Mouse (Mus musculus): ENCODE measurements at regions not wholly inside any gene's neighbourhood (a gene's known extent, or its start where the extent isn't known, plus 50 kb on each side); places are given as distances from the start of the nearest gene placed in this dataset.

DNA sequence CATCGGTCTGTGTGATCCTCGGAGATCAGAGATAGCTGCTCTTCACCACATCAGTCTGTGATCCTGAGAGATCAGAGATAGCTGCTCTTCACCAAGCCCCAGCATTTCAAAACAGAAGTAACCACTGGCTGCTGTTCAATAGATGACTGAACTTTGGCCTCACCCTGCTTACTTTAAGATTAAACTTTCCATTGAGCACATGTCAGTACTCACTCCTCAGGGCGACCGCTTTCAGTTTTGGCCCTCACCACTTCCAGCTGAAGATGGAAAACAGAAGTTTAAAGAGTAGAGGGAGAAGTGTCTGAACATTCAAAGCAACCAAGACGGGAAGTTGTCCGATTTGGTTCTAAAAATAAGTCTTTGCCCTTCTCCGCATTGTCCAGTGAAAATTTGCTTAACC, 97.2 kb downstream of the Gm826 start:
- Histone ChIP-seq H3K36me3 (ENCODE audit: control insufficient read depth, insufficient read depth, low read length) (no peaks in the 10 kb centered on the region), H3K27ac (ENCODE audit: low read depth, low read length) (no peak overlapping the region), H3K4me2 (replicated peaks; ENCODE audit: low read depth, low read length) (no peak overlapping the region), H3K27me3 (ENCODE audit: control insufficient read depth, insufficient read depth, low read length) (no peaks in the 10 kb centered on the region), H3K4me1 (replicated peaks; ENCODE audit: control insufficient read depth, insufficient read depth, low read length) (no peaks in the 10 kb centered on the region), H3K9me3 (ENCODE audit: control insufficient read depth, low read length) (no peaks in the 10 kb centered on the region), H3K4me3 (ENCODE audit: low read depth, low read length) (no peak overlapping the region), H3K9ac (ENCODE audit: low read depth, low read length) (no peak overlapping the region)
- DNase-seq (ENCODE audit: low spot score), result no peak
- WGBS, result 84% methylated on average over 7 of the region's 7 CpGs
- ATAC-seq (ENCODE audit: low FRiP score), result no peak

DNA sequence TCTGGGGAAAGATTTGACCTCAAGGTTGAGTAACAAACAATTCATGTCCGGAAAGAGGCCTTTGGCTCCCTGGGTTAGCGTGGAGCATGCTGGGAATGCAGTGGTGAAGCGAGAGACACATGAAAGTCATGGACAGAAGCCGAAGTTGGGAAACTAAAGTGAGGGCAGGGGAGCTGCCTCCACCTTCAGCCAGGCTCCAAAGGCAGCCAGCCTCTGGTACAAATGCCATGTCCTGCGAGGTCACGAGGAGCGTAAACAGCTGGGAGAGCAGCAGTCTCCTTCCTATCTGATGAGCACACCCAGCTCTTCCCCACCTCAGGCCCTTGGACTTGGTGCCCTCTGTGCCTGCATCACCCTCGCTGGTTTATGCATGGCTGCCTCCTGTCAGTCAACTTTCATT, 103.2 kb downstream of the Gm826 start:
- Histone ChIP-seq H3K4me1 (replicated peaks; ENCODE audit: control insufficient read depth, insufficient read depth, low read length) (no peaks in the 10 kb centered on the region), H3K27ac (ENCODE audit: low read depth, low read length) (no peak overlapping the region), H3K4me3 (ENCODE audit: low read depth, low read length) (no peak overlapping the region), H3K9ac (ENCODE audit: low read depth, low read length) (no peak overlapping the region), H3K9me3 (ENCODE audit: control insufficient read depth, low read length) (no peaks in the 10 kb centered on the region), H3K27me3 (ENCODE audit: control insufficient read depth, insufficient read depth, low read length) (no peaks in the 10 kb centered on the region), H3K36me3 (ENCODE audit: control insufficient read depth, insufficient read depth, low read length) (no peaks in the 10 kb centered on the region), H3K4me2 (replicated peaks; ENCODE audit: low read depth, low read length) (no peak overlapping the region)
- 69% methylated on average over 8 of the region's 8 CpGs for WGBS
- ATAC-seq (ENCODE audit: low FRiP score), result no peak
- DNase-seq (ENCODE audit: low spot score), result no peak

DNA sequence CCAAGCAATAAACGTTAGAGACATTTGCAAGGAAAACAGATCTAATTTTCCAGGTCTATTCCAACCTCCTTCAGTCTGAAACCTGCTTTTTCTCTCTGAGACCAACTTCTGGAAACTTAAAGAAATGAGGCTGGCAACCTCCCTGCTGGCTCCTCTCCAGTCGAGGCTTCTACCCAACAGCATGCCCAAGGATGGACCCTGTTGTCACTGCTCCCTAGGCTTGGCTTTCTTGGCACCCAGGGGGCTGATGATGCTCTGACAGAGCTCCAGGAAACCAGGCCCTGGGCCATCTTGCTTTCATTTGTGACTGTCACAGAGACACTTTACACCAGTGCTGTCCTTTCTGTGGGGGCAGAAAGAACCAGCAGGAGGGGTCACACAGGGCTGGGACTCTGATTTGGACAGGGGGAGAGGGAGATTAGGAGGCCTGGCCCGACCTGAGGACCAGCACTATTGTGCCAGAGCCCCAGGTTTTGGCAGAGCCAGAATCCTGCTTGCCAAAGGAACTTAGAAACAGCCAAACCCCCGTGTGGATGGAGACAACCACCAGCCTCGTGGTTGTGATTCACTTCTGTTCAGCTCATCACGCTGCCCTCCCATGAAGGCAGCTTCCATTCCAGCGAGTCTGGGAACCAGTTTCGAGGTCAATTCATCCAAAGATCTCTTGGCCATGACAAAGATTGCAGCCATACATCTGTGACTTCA, 105.5 kb downstream of the Gm826 start:
- Histone ChIP-seq H3K36me3 (ENCODE audit: control insufficient read depth, insufficient read depth, low read length) (no peaks in the 10 kb centered on the region), H3K27ac (ENCODE audit: low read depth, low read length) (no peak overlapping the region), H3K9me3 (ENCODE audit: control insufficient read depth, low read length) (no peaks in the 10 kb centered on the region), H3K4me3 (ENCODE audit: low read depth, low read length) (no peak overlapping the region), H3K4me1 (replicated peaks; ENCODE audit: control insufficient read depth, insufficient read depth, low read length) (no peaks in the 10 kb centered on the region), H3K27me3 (ENCODE audit: control insufficient read depth, insufficient read depth, low read length) (peaks cover 6% of the 10 kb centered on the region; the same call in 1 of the 2 replicates), H3K4me2 (replicated peaks; ENCODE audit: low read depth, low read length) (no peak overlapping the region), H3K9ac (ENCODE audit: low read depth, low read length) (no peak overlapping the region)
- 74% methylated on average over 8 of the region's 8 CpGs for WGBS
- DNase-seq (ENCODE audit: low spot score) (no peak), ATAC-seq (ENCODE audit: low FRiP score) (no peak)

DNA sequence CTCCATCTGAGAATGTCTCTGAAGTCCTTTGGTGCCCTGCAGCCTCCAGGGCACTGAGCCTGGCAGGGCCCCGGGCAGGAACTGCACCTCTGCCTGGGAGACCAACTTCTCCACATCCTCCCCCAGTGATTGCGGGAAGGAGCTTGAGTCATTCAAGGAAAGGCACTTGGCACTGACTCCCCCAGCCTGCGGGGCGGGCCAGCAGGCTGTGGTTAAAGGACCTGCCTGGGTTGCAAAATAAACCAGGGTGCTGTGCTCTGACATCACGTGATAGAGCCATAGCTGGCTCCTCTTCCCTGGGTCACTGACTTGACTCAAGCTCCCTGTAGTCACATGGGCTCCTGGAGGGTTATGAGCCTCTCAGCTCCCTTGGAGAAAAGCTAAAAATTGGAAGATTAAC, 108.5 kb downstream of the Gm826 start:
- Histone ChIP-seq H3K4me2 (replicated peaks; ENCODE audit: low read depth, low read length) (no peak overlapping the region), H3K9ac (ENCODE audit: low read depth, low read length) (no peak overlapping the region), H3K9me3 (ENCODE audit: control insufficient read depth, low read length) (no peaks in the 10 kb centered on the region), H3K36me3 (ENCODE audit: control insufficient read depth, insufficient read depth, low read length) (no peaks in the 10 kb centered on the region), H3K27ac (ENCODE audit: low read depth, low read length) (no peak overlapping the region), H3K27me3 (ENCODE audit: control insufficient read depth, insufficient read depth, low read length) (peaks cover 17% of the 10 kb centered on the region; the same call in 1 of the 2 replicates), H3K4me3 (ENCODE audit: low read depth, low read length) (no peak overlapping the region), H3K4me1 (replicated peaks; ENCODE audit: control insufficient read depth, insufficient read depth, low read length) (no peaks in the 10 kb centered on the region)
- DNase-seq (ENCODE audit: low spot score) (no peak), ATAC-seq (ENCODE audit: low FRiP score) (no peak)
- 77% methylated on average over 5 of the region's 5 CpGs for WGBS

DNA sequence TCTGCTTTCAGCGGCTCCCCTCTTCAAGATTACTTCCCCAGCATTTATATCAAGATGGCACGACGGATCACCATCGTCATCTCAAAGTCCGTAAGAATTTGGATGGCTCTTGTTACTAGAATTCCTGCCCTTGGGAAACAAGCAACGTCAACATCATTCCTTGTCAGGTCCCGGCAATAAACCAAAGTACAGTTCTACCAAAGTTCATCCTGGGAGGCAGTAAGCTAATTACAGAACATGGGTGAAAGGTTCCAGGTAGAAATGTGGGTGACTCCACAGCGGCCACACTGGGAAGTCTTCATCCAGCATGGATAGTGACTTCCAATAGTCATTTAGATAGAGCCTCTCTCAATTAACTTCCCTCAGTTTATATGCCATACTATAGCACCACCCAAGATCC, 110.6 kb downstream of the Gm826 start:
- 91% methylated on average over 8 of the region's 8 CpGs for WGBS
- Histone ChIP-seq H3K9ac (ENCODE audit: low read depth, low read length) (no peak overlapping the region), H3K36me3 (ENCODE audit: control insufficient read depth, insufficient read depth, low read length) (no peaks in the 10 kb centered on the region), H3K4me2 (replicated peaks; ENCODE audit: low read depth, low read length) (no peak overlapping the region), H3K4me1 (replicated peaks; ENCODE audit: control insufficient read depth, insufficient read depth, low read length) (no peaks in the 10 kb centered on the region), H3K4me3 (ENCODE audit: low read depth, low read length) (no peak overlapping the region), H3K27me3 (ENCODE audit: control insufficient read depth, insufficient read depth, low read length) (peaks cover 17% of the 10 kb centered on the region; the same call in 1 of the 2 replicates), H3K27ac (ENCODE audit: low read depth, low read length) (no peak overlapping the region), H3K9me3 (ENCODE audit: control insufficient read depth, low read length) (no peaks in the 10 kb centered on the region)
- ATAC-seq (ENCODE audit: low FRiP score), result no peak
- DNase-seq (ENCODE audit: low spot score), result no peak

DNA sequence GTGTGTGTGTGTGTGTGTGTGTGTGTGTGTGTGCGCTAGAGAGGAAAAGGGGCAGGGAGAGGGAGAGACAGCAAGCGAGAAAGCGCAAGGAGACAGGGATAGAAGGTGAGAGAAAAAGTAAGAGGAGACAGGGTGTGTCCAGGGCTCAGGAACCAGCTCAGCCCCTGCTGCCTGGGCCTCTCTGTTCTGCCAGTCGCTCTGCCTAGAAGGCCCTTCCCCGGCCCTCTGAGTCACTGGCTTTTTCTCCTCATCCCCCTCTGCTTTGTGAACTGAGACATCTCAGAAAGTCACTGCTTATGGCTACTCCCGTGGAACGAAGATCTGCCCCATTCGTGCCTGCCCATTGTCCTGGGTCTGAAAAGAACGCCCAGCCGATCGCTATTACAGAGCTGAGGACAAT, 112.2 kb downstream of the Gm826 start:
- no peak overlapping the region for H3K4me2 ChIP-seq (replicated peaks; ENCODE audit: low read depth, low read length)
- 49% methylated on average over 10 of the region's 11 CpGs for WGBS
- ATAC-seq (ENCODE audit: low FRiP score), result no peak
- H3K36me3 ChIP-seq (ENCODE audit: control insufficient read depth, insufficient read depth, low read length), result no peaks in the 10 kb centered on the region
- H3K9ac ChIP-seq (ENCODE audit: low read depth, low read length), result no peak overlapping the region
- no peaks in the 10 kb centered on the region for H3K9me3 ChIP-seq (ENCODE audit: control insufficient read depth, low read length)
- no peak overlapping the region for H3K4me3 ChIP-seq (ENCODE audit: low read depth, low read length)
- H3K27ac ChIP-seq (ENCODE audit: low read depth, low read length), result no peak overlapping the region
- peaks cover 19% of the 10 kb centered on the region; the same call in 1 of the 2 replicates for H3K27me3 ChIP-seq (ENCODE audit: control insufficient read depth, insufficient read depth, low read length)
- no peaks in the 10 kb centered on the region for H3K4me1 ChIP-seq (replicated peaks; ENCODE audit: control insufficient read depth, insufficient read depth, low read length)
- DNase-seq (ENCODE audit: low spot score), result no peak

DNA sequence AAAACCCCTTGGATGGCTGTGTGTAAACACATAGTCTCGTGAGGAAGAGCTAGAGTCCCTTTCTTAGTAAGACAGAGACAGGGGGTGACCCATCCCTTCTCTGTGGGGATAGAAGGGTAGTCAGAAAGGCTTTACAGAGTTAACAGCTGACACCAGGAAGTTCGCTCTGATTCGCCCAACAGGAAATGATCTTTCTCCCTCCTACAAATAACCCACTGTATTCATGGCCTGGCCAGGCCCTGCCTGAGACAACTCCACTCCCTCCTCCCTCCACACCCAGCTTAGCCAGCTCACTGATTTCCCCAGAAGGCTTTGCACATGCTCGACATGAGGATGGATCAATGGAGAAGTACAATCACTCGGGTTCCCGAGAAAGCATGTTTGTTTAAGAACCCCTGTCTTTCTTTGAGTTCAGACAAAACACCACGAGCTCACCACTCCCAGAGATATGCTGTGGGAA, 113.4 kb downstream of the Gm826 start:
- peak; percentile 31 for DNase-seq (ENCODE audit: low spot score)
- H3K27me3 ChIP-seq (ENCODE audit: control insufficient read depth, insufficient read depth, low read length), result peaks cover 19% of the 10 kb centered on the region; the same call in 1 of the 2 replicates

DNA sequence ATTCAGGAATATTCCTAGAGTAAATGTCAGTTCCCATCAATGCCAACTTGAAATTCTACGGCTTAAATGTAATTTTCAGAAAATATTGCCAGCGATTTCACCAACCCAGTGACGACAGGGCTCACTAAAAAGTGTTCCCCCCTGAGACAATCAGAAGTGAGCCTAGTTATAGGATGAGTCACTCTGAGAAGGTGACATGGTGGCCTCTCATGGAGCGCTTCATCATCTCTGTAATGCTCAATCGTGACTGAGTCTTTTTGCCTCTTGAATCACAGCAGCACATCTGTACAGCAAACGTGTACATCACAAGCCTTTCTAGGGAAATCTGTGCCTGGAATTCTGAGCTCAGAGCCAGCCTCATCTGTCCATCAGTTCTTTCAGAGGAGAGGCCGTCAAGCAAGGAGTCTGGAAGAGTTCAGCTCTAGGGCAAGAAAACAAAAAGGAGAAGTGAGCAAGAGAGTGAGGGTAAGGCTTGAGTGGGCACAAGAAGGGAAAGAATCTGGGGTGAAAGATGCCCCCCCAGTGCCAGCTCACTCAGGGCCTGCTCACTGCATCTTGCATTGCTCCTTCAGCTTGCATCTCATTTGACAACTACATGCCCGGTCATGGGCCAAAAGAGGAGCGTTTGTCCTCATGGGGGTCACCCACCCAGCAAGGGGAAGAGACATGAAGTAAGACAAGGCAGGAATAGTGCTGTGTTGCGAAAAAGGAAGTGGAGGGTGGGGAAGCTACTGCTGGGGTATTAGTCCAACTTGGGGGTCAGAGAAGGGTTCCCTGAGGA, 119.7 kb downstream of the Gm826 start:
- H3K9me3 ChIP-seq (ENCODE audit: control insufficient read depth, low read length), result no peaks in the 10 kb centered on the region
- no peak overlapping the region for H3K27ac ChIP-seq (ENCODE audit: low read depth, low read length)
- H3K4me1 ChIP-seq (replicated peaks; ENCODE audit: control insufficient read depth, insufficient read depth, low read length), result no peaks in the 10 kb centered on the region
- WGBS, result 82% methylated on average over 10 of the region's 10 CpGs
- peaks cover 4% of the 10 kb centered on the region; the same call in 1 of the 2 replicates for H3K27me3 ChIP-seq (ENCODE audit: control insufficient read depth, insufficient read depth, low read length)
- DNase-seq (ENCODE audit: low spot score) (no peak), ATAC-seq (ENCODE audit: low FRiP score) (no peak)
- H3K4me2 ChIP-seq (replicated peaks; ENCODE audit: low read depth, low read length), result no peak overlapping the region
- H3K4me3 ChIP-seq (ENCODE audit: low read depth, low read length), result no peak overlapping the region
- no peak overlapping the region for H3K9ac ChIP-seq (ENCODE audit: low read depth, low read length)
- H3K36me3 ChIP-seq (ENCODE audit: control insufficient read depth, insufficient read depth, low read length), result no peaks in the 10 kb centered on the region

More for the DNA sequence above, 113.4 kb downstream of the Gm826 start:
- H3K4me2 ChIP-seq (replicated peaks; ENCODE audit: low read depth, low read length), result no peak overlapping the region
- H3K9me3 ChIP-seq (ENCODE audit: control insufficient read depth, low read length), result no peaks in the 10 kb centered on the region
- H3K4me3 ChIP-seq (ENCODE audit: low read depth, low read length), result no peak overlapping the region
- H3K4me1 ChIP-seq (replicated peaks; ENCODE audit: control insufficient read depth, insufficient read depth, low read length), result no peaks in the 10 kb centered on the region
- 13% methylated on average over 7 of the region's 7 CpGs for WGBS
- H3K9ac ChIP-seq (ENCODE audit: low read depth, low read length), result no peak overlapping the region
- peak; percentile 59; the same call in 1 of the 2 replicates for ATAC-seq (ENCODE audit: low FRiP score)
- H3K36me3 ChIP-seq (ENCODE audit: control insufficient read depth, insufficient read depth, low read length), result no peaks in the 10 kb centered on the region
- no peak overlapping the region for H3K27ac ChIP-seq (ENCODE audit: low read depth, low read length)
